Mouse (Mus musculus) ES-Bruce4 (cell line): Measurements from ENCODE around the gene Myo15b. TPM values are rescaled to one million over a fixed set of nuclear protein-coding genes. Genes with fewer than 3 reads are reported as not detected.

Source experiments
- H3K27ac ChIP-seq: 2 replicates; pipeline ENCODE4 v1.5.1; 2012; ENCODE audit warnings: low read length, inconsistent platforms; ENCODE audit not compliant: insufficient read depth
- H3K27me3 ChIP-seq: 2 replicates; pipeline ENCODE4 v1.6.1; 2012; ENCODE audit warnings: mild to moderate bottlenecking, low read length, inconsistent platforms; ENCODE audit not compliant: control insufficient read depth, poor library complexity, insufficient read depth, severe bottlenecking
- H3K36me3 ChIP-seq: 2 replicates; pipeline ENCODE4 v1.6.1; 2012; ENCODE audit warnings: inconsistent platforms, mild to moderate bottlenecking, low read length, moderate library complexity; ENCODE audit not compliant: control insufficient read depth, poor library complexity, insufficient read depth, severe bottlenecking
- H3K4me1 ChIP-seq: one replicate; pipeline ENCODE4 v1.8.1; 2011; ENCODE audit warnings: low read length; ENCODE audit not compliant: control insufficient read depth, insufficient read depth
- H3K4me3 ChIP-seq: 2 replicates; pipeline ENCODE4 v1.5.1; 2011; ENCODE audit warnings: low read depth, mild to moderate bottlenecking, low read length
- H3K9ac ChIP-seq: 2 replicates; pipeline ENCODE4 v1.6.1; 2012; ENCODE audit warnings: low read depth, mild to moderate bottlenecking, inconsistent platforms; ENCODE audit not compliant: poor library complexity, severe bottlenecking
- H3K9me3 ChIP-seq: replicated peaks from 2 replicates; pipeline ENCODE4 v1.6.1; 2012; ENCODE audit warnings: mild to moderate bottlenecking, low read length, inconsistent platforms; ENCODE audit not compliant: control insufficient read depth, poor library complexity, insufficient read depth, severe bottlenecking
- CTCF ChIP-seq: IDR thresholded peaks from one replicate; pipeline ENCODE4 v1.8.1; 2011; ENCODE audit warnings: low read depth, low read length
- EP300 ChIP-seq: IDR thresholded peaks from 2 replicates; pipeline ENCODE4 v1.6.1; 2011; ENCODE audit warnings: low read depth, low read length; ENCODE audit not compliant: insufficient read depth
- POLR2A ChIP-seq: IDR thresholded peaks from one replicate; pipeline ENCODE4 v1.8.1; 2011; ENCODE audit warnings: low read length; ENCODE audit not compliant: insufficient read depth
- polyA plus RNA-seq: library from polyadenylated mRNA; stranded (reverse); fragments of >200 nt; gene quantifications from 2 replicates; pipeline ENCODE4 v1.2.4, GENCODE M21; 2011; ENCODE audit warnings: low read depth; ENCODE audit not compliant: missing spikeins, insufficient read depth, insufficient read length

Gene Myo15b
- polyA plus RNA-seq: 1.6 and 4.2 TPM in 2 replicates

DNA sequence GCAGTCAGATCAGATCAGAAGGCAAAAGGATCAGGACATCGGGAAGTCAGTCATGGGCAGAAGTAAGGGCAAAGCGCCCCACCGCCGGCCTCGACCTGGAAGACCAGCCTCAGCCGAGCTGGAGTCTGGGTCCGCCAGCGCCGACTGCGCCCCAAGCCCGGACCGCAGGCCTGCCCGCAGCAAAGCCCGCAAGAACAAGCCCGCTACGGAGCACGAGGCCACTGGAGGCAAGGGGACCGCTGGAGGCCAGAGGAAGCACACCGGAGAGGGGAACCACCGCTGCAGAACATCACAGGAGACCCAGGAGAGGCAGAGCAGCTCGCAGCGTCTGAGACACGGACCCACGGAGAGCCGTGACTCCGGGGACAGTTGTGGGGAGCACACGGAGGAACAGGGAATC lies at the start of gene Myo15b:
Myo15b (plus strand) TSS at position 53 of the 400 bp plus-strand sequence.
- peak within 1 kb of the TSS; percentile 53 for H3K4me3 ChIP-seq
- H3K9ac ChIP-seq: peak within 1 kb of the TSS; percentile 41
- H3K36me3 ChIP-seq: peaks cover 13% of the 10 kb centered on the region; the same call in 1 of the 2 replicates
- H3K4me1 ChIP-seq: no peaks in the 10 kb centered on the region
- no peaks in the 10 kb centered on the region for H3K9me3 ChIP-seq
- H3K27me3 ChIP-seq: no peaks in the 10 kb centered on the region
- H3K27ac ChIP-seq: no peak within 1 kb of the TSS
- TF ChIP-seq POLR2A (no peak), CTCF (no peak), EP300 (no peak)

DNA sequence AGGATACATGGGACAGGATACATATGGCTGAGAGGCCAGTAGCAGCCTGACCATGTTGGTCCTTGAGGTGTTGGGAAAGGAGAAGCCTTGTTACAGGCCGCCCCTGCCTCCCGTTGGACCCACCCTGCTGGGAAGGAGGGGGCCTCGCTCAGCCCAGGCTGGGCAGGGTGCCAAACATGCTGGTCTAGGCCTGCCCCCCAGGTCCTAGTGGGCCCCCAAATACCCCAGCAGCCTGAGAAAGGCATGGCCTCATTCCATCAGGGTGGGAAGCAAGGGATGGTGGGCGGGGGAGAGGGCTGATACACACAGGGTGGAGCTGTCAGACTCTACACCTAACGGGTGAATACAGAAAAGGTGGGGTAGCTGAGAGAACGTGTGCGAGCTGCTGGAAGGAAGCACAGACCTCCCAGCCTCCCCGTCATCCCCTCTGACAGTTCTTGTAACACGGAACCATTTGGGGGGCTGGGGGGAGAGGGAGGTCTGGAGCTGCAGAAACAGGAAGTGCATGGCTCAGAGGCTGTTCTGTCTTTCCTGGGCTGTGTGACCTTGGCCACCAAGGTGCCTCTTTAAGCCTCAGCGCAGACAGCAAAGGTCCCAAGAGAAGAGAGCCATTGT lies 49.4 kb upstream of the Myo15b start:
- Histone ChIP-seq H3K9ac (no peak overlapping the region), H3K4me3 (no peak overlapping the region), H3K27me3 (no peaks in the 10 kb centered on the region), H3K4me1 (peaks cover 2% of the 10 kb centered on the region), H3K27ac (no peak overlapping the region), H3K36me3 (no peaks in the 10 kb centered on the region; the same call in 1 of the 2 replicates), H3K9me3 (no peaks in the 10 kb centered on the region)
- TF ChIP-seq POLR2A (no peak), EP300 (no peak), CTCF (no peak)

DNA sequence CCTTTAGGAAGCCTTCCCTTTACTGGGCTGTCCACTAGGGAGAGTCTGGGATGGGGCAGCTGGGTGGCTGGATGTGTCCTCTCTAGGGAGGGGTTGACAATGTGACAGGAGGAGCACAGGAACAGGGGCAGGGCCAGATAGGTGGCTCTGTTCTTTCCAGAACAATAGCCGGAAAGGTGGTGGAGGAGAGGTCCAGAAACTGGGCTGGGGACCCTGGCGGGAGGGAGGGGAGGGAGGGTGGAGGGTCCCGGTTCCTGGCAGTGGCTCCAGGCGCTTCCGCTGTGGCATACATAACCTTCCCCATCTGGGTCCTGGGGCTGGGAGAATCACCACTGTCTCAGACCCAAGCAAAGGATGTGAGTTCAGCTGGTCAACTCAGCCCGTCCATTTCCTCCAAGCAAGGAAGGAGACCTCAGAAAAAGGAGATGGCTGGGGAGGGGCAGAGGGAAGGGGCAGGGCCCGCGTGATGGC lies 48.9 kb upstream of the Myo15b start:
- Histone ChIP-seq H3K4me1 (peaks cover 2% of the 10 kb centered on the region), H3K9me3 (no peaks in the 10 kb centered on the region), H3K4me3 (no peak overlapping the region), H3K36me3 (no peaks in the 10 kb centered on the region; the same call in 1 of the 2 replicates), H3K27me3 (no peaks in the 10 kb centered on the region), H3K27ac (no peak overlapping the region), H3K9ac (no peak overlapping the region)
- TF ChIP-seq POLR2A: no peak
- TF ChIP-seq EP300: no peak
- no peak for TF ChIP-seq CTCF

GRCm38 (mm10) chr11:115810377-115810776 lies 47.8 kb upstream of the Myo15b start:
- Histone ChIP-seq H3K36me3 (no peaks in the 10 kb centered on the region; the same call in 1 of the 2 replicates), H3K4me1 (peaks cover 2% of the 10 kb centered on the region), H3K9ac (no peak overlapping the region), H3K4me3 (no peak overlapping the region), H3K27ac (no peak overlapping the region), H3K27me3 (no peaks in the 10 kb centered on the region), H3K9me3 (no peaks in the 10 kb centered on the region)
- TF ChIP-seq EP300 (no peak), CTCF (no peak), POLR2A (no peak)

GRCm38 (mm10) chr11:115811381-115812093 lies 46.7 kb upstream of the Myo15b start:
- H3K9me3 ChIP-seq: no peaks in the 10 kb centered on the region
- H3K27me3 ChIP-seq: no peaks in the 10 kb centered on the region
- H3K4me1 ChIP-seq: peaks cover 2% of the 10 kb centered on the region
- H3K4me3 ChIP-seq: no peak overlapping the region
- no peak overlapping the region for H3K9ac ChIP-seq
- no peak for TF ChIP-seq CTCF
- TF ChIP-seq POLR2A: no peak
- no peak for TF ChIP-seq EP300
- H3K36me3 ChIP-seq: peaks cover 2% of the 10 kb centered on the region; the same call in 1 of the 2 replicates
- H3K27ac ChIP-seq: no peak overlapping the region

DNA sequence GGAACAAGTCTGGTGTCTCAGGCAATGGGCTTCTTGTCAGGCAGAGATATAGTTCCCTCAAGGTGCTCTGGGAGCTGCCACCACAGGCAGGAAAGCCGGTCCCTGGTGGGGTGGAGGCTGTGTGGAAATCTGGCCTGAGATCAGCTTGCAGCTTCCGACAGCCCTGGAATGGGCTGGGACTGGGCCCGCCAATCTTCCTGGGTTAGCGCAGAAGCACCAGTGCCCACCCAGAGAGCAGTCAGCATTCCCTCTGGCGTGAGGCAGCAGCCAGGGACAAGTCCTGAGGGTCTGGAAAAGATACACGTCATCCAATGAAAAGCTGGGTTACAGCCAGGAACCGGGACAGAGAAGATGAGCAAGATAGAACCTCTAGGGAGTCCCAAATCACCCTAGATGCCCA lies 46.1 kb upstream of the Myo15b start:
- Histone ChIP-seq H3K27ac (no peak overlapping the region), H3K4me1 (peaks cover 2% of the 10 kb centered on the region), H3K36me3 (peaks cover 2% of the 10 kb centered on the region; the same call in 1 of the 2 replicates), H3K9ac (no peak overlapping the region), H3K4me3 (no peak overlapping the region), H3K27me3 (no peaks in the 10 kb centered on the region), H3K9me3 (no peaks in the 10 kb centered on the region)
- TF ChIP-seq POLR2A (no peak), CTCF (no peak), EP300 (no peak)
